9 mouse cellular contexts compared by ENCODE assay signal in the genomic region with DNA sequence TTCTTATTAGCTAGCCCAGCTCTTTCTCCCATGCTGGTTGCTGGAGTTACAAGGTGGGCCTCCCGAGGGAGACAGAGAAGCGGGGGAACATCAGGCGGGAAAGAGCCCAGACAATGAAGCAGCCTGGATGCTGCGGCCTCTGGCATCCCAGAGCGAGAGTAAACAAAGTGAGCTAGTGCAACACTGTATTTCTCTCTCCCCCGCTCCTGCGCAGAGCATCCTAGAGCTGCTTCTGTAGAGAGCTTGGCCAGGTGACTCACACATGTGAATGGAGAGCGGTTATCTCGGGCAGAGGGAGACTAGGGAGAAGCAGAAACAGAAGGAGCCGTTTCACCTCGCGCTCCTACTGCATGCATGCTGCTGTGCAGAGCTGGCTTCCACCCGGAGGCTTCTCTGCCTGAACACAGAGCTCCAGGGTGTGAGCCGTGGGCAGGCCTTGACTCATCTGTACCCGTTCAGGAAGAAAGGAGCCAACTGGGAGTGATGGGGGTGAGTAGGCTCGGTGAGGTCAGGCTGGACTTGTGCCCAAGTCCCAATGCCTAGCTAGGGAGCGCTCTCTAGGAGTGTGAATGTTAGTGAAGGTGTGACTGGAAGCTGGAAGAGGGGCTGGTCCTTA. TPM values are rescaled to one million over a fixed set of nuclear protein-coding genes. Genes with fewer than 3 reads are reported as not detected.
DNase-seq lines count a peak whose midpoint lies in the region; ATAC-seq and TF ChIP-seq lines count a peak whose summit lies in the region.
"Had no signal": no experiment of that assay in that cellular context is flagged by ENCODE, and none has a peak within 500 bp of the region (broad histone marks: within the 10 kb centered on the region; RNA-seq: fewer than 3 reads in every experiment).

No protein-coding gene starts in this region.

- H3K9me3 ChIP-seq in kidney, embryonic 16.5 days (ENCODE audit: low read length): no peaks in the 10 kb centered on the region
- H3K9me3 ChIP-seq in forebrain, embryonic 16.5 days (ENCODE audit: control insufficient read depth, low read length): no peaks in the 10 kb centered on the region
- H3K9me3 ChIP-seq: limb, embryonic 15.5 days had no signal

- WGBS in kidney, embryonic 16.5 days: 52% methylated on average over 17 of the region's 17 CpGs
- 17% methylated on average over 17 of the region's 17 CpGs for WGBS in forebrain, embryonic 16.5 days
- 58% methylated on average over 17 of the region's 17 CpGs for WGBS in lung, adult 2 months

- H3K4me1 ChIP-seq in kidney, embryonic 16.5 days (ENCODE audit: insufficient read depth, low read length): peaks cover 17% of the 10 kb centered on the region
- H3K4me1 ChIP-seq in forebrain, embryonic 16.5 days (replicated peaks; ENCODE audit: control insufficient read depth, insufficient read depth, low read length): peaks cover 27% of the 10 kb centered on the region
- H3K4me1 ChIP-seq in lung, adult 2 months (ENCODE audit: control insufficient read depth, insufficient read depth, low read length): no peaks in the 10 kb centered on the region

- H3K9ac ChIP-seq in kidney, embryonic 16.5 days (replicated peaks; ENCODE audit: low read length): no peak overlapping the region
- peak overlapping the region; percentile 33; the same call in 1 of the 2 replicates for H3K9ac ChIP-seq in forebrain, embryonic 16.5 days (replicated peaks; ENCODE audit: low read depth, low read length)
- H3K9ac ChIP-seq: limb, embryonic 15.5 days had no signal

- no peak overlapping the region for H3K27ac ChIP-seq in kidney, embryonic 16.5 days (ENCODE audit: low read length)
- 0 out of 2 replicates have a peak overlapping the region, but pooled peaks have one; percentile 8 for H3K27ac ChIP-seq in forebrain, embryonic 16.5 days (ENCODE audit: low read length)
- H3K27ac ChIP-seq: limb, embryonic 15.5 days had no signal

- no peak for TF ChIP-seq POLR2A in lung, adult 2 months (IDR thresholded peaks at IDR 0.05; ENCODE audit: borderline replicate concordance, extremely low read depth, low read depth, low read length)

- H3K4me2 ChIP-seq in kidney, embryonic 16.5 days (replicated peaks; ENCODE audit: low read depth, low read length): no peak overlapping the region
- H3K4me2 ChIP-seq in forebrain, embryonic 16.5 days (ENCODE audit: low read length): 0 out of 2 replicates have a peak overlapping the region, but pooled peaks have one; percentile 0
- H3K4me2 ChIP-seq: limb, embryonic 15.5 days had no signal

- TF ChIP-seq CTCF in lung, adult 2 months (IDR thresholded peaks at IDR 0.05; ENCODE audit: insufficient read depth, low read length): no peak

- H3K27me3 ChIP-seq in kidney, embryonic 16.5 days (ENCODE audit: insufficient read depth, low read length): no peaks in the 10 kb centered on the region
- no peaks in the 10 kb centered on the region for H3K27me3 ChIP-seq in forebrain, embryonic 16.5 days (replicated peaks; ENCODE audit: control insufficient read depth, insufficient read depth, low read length)
- H3K27me3 ChIP-seq: limb, embryonic 15.5 days had no signal

- ATAC-seq in kidney, embryonic 16.5 days (ENCODE audit: low FRiP score, low TSS enrichment): no peak
- peak; percentile 59 for ATAC-seq in forebrain, embryonic 16.5 days
- no peak for ATAC-seq in monocyte, adult 5-6 weeks (replicated peaks; ENCODE audit: insufficient number of reproducible peaks, low FRiP score, low TSS enrichment, poor library complexity, severe bottlenecking)

- DNase-seq in kidney, adult 8-10 months: peak; percentile 42 to 54
- DNase-seq in adrenal gland, postnatal 10 days: peak; percentile 50
- DNase-seq in layer of hippocampus, adult 8-10 months (ENCODE audit: low spot score in 2 of 2): peak; percentile 39 to 47
- peak; percentile 67 for DNase-seq in right cerebral cortex, postnatal 25 days
- DNase-seq in lung, adult 2 months: no peak

- no peak overlapping the region for H3K4me3 ChIP-seq in kidney, embryonic 16.5 days (ENCODE audit: low read length)
- H3K4me3 ChIP-seq in forebrain, embryonic 16.5 days (replicated peaks; ENCODE audit: low read length): no peak overlapping the region
- H3K4me3 ChIP-seq in lung, adult 2 months (replicated peaks; ENCODE audit: extremely low read depth, low read depth, low read length): no peak overlapping the region
- H3K4me3 ChIP-seq: limb, embryonic 15.5 days had no signal

- H3K36me3 ChIP-seq in kidney, embryonic 16.5 days (ENCODE audit: insufficient read depth, low read length): no peaks in the 10 kb centered on the region
- H3K36me3 ChIP-seq in forebrain, embryonic 16.5 days (ENCODE audit: control insufficient read depth, insufficient read depth): no peaks in the 10 kb centered on the region
- H3K36me3 ChIP-seq: limb, embryonic 15.5 days had no signal

RNA-seq across cellular contexts. Expression of a gene that starts 46.0 kb away (rescaled TPM):
- polyA plus RNA-seq in kidney, embryonic 16.5 days (2015; fragmentation: Nextera tagmentation; extraction: Ambion mirVana): 8.5 and 9.7 TPM in 2 replicates
- 10 to 100 TPM; 16.9 to 21.7 TPM for total RNA-seq in adrenal gland, postnatal 10 days (2021)
- polyA plus RNA-seq in forebrain, embryonic 16.5 days (2015; fragmentation: Nextera tagmentation; extraction: Ambion mirVana): 10.7 and 11.7 TPM in 2 replicates
- 10 to 100 TPM; 61.6 to 69.8 (median 62.7) TPM for total RNA-seq in layer of hippocampus, adult 8-10 months (2022)
- total RNA-seq in monocyte, adult 5-6 weeks (2017): 5.7 to 6.3 TPM (median 5.7 TPM) in 3 replicates
- polyA plus RNA-seq in lung, adult 2 months (2012; rRNA removed): 38.4 and 39.4 TPM in 2 replicates
